Mouse (Mus musculus): ENCODE measurements around the gene Dnmt3a.

DNA sequence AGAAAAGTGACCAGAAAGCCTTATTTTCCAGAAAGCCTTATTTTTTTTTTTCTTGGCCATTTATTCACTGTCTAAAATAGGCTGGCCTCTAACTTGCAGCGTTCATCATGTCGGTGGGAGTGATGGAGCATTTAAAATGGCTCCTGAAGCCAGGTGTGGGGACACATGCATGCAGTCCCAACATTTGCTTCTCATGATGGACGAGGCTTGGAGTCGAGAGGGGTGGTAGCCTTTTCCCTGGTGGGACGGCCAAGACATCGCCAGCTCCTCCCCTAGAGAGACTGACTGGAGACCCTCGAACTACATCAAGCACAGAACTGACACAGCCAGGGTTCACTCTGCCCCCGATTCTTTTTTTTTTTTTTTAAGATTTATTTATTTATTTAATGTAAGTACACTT, 13.6 kb upstream of the Dnmt3a start:
- TF ChIP-seq CTCF (IDR thresholded peaks at IDR 0.05; ENCODE audit: insufficient read depth, low read length) (no peak), POLR2A (IDR thresholded peaks at IDR 0.05; ENCODE audit: borderline replicate concordance, extremely low read depth, low read depth, low read length) (no peak)

All from lung, adult 2 months (tissue).